Mouse (Mus musculus): Measurements from ENCODE around the gene Hddc3. TPM values are rescaled to one million over a fixed set of nuclear protein-coding genes. Genes with fewer than 3 reads are reported as not detected.

Hddc3 gene
- polyA plus RNA-seq, 1 experiment, result 83.3 TPM

GRCm38 (mm10) chr7:80343270-80344018 is 540 bp downstream of the Hddc3 start:
- TF ChIP-seq MYOD1 (IDR thresholded peaks at IDR 0.05; ENCODE audit: control insufficient read depth in 1 of 3, insufficient read length in 2 of 3, low read depth in 2 of 3) (peak in 1 of 3 experiments; percentile 0), TCF3 (IDR thresholded peaks at IDR 0.05; ENCODE audit: insufficient read length, low read depth) (no peak), MAX (IDR thresholded peaks at IDR 0.05; ENCODE audit: low read depth) (no peak), USF1 (IDR thresholded peaks at IDR 0.05; ENCODE audit: low read depth) (no peak), MYOG (IDR thresholded peaks at IDR 0.05; ENCODE audit: control insufficient read depth in 1 of 3, insufficient read depth in 1 of 3, insufficient read length in 2 of 3, low read depth in 2 of 3) (no peak), TCF12 (IDR thresholded peaks at IDR 0.05; ENCODE audit: insufficient read depth, poor library complexity, severe bottlenecking) (no peak), CEBPB (IDR thresholded peaks at IDR 0.05; ENCODE audit: insufficient read depth, poor library complexity, severe bottlenecking) (no peak), SRF (IDR thresholded peaks at IDR 0.05; ENCODE audit: control insufficient read depth, insufficient read length, low read depth) (no peak), E2F4 (IDR thresholded peaks at IDR 0.05; ENCODE audit: insufficient read depth) (no peak)
- Histone ChIP-seq H3K79me2 (ENCODE audit: control insufficient read depth, insufficient read depth) (peaks cover 10% of the 10 kb centered on the region), H3ac (ENCODE audit: control insufficient read depth, insufficient read length) (peak overlapping the region; percentile 64), H3K27me3 (ENCODE audit: control insufficient read depth, insufficient read depth, insufficient read length) (no peaks in the 10 kb centered on the region), H3K36me3 (ENCODE audit: control insufficient read depth, insufficient read depth) (no peaks in the 10 kb centered on the region), H3K4me3 (peak overlapping the region; percentile 35), H3K4me2 (ENCODE audit: low read depth) (peak overlapping the region; percentile 99)

GRCm38 (mm10) chr7:80346173-80346572 is 3.3 kb downstream of the Hddc3 start:
- no peak overlapping the region for H3ac ChIP-seq (ENCODE audit: control insufficient read depth, insufficient read length)
- peak overlapping the region; percentile 56 for H3K4me2 ChIP-seq (ENCODE audit: low read depth)
- no peak overlapping the region for H3K4me3 ChIP-seq
- peaks cover 3% of the 10 kb centered on the region for H3K36me3 ChIP-seq (ENCODE audit: control insufficient read depth, insufficient read depth)
- TF ChIP-seq MYOD1 (IDR thresholded peaks at IDR 0.05; ENCODE audit: control insufficient read depth in 1 of 3, insufficient read length in 2 of 3, low read depth in 2 of 3), result peak in 1 of 3 experiments; percentile 13
- no peak for TF ChIP-seq SRF (IDR thresholded peaks at IDR 0.05; ENCODE audit: control insufficient read depth, insufficient read length, low read depth)
- no peak for TF ChIP-seq E2F4 (IDR thresholded peaks at IDR 0.05; ENCODE audit: insufficient read depth)
- peak; percentile 76; the same call in 1 of the 2 replicates for TF ChIP-seq CEBPB (IDR thresholded peaks at IDR 0.05; ENCODE audit: insufficient read depth, poor library complexity, severe bottlenecking)
- TF ChIP-seq TCF3 (IDR thresholded peaks at IDR 0.05; ENCODE audit: insufficient read length, low read depth), result no peak
- TF ChIP-seq POLR2AphosphoS2 (IDR thresholded peaks at IDR 0.05; ENCODE audit: insufficient read length, low read depth), result no peak
- TF ChIP-seq MAX (IDR thresholded peaks at IDR 0.05; ENCODE audit: low read depth), result no peak
- no peak for TF ChIP-seq POLR2A (IDR thresholded peaks at IDR 0.05; ENCODE audit: insufficient read length, low read depth)
- H3K27me3 ChIP-seq (ENCODE audit: control insufficient read depth, insufficient read depth, insufficient read length), result no peaks in the 10 kb centered on the region
- no peaks in the 10 kb centered on the region for H3K79me2 ChIP-seq (ENCODE audit: control insufficient read depth, insufficient read depth)

GRCm38 (mm10) chr7:80346830-80347229 is 3.9 kb downstream of the Hddc3 start:
- Histone ChIP-seq H3ac (ENCODE audit: control insufficient read depth, insufficient read length) (no peak overlapping the region), H3K27me3 (ENCODE audit: control insufficient read depth, insufficient read depth, insufficient read length) (no peaks in the 10 kb centered on the region), H3K4me3 (no peak overlapping the region), H3K4me2 (ENCODE audit: low read depth) (peak overlapping the region; percentile 56), H3K79me2 (ENCODE audit: control insufficient read depth, insufficient read depth) (no peaks in the 10 kb centered on the region), H3K36me3 (ENCODE audit: control insufficient read depth, insufficient read depth) (peaks cover 3% of the 10 kb centered on the region)
- no peak for TF ChIP-seq POLR2AphosphoS2 (IDR thresholded peaks at IDR 0.05; ENCODE audit: insufficient read length, low read depth)
- TF ChIP-seq REST (IDR thresholded peaks at IDR 0.05; ENCODE audit: insufficient read depth, insufficient read length), result no peak
- TF ChIP-seq CEBPB (IDR thresholded peaks at IDR 0.05; ENCODE audit: insufficient read depth, poor library complexity, severe bottlenecking), result no peak
- TF ChIP-seq MYOD1 (IDR thresholded peaks at IDR 0.05; ENCODE audit: control insufficient read depth in 1 of 3, insufficient read length in 2 of 3, low read depth in 2 of 3), result no peak
- no peak for TF ChIP-seq SRF (IDR thresholded peaks at IDR 0.05; ENCODE audit: control insufficient read depth, insufficient read length, low read depth)
- no peak for TF ChIP-seq TCF12 (IDR thresholded peaks at IDR 0.05; ENCODE audit: insufficient read depth, poor library complexity, severe bottlenecking)
- no peak for TF ChIP-seq TCF3 (IDR thresholded peaks at IDR 0.05; ENCODE audit: insufficient read length, low read depth)
- no peak for TF ChIP-seq MAX (IDR thresholded peaks at IDR 0.05; ENCODE audit: low read depth)
- no peak for TF ChIP-seq MYOG (IDR thresholded peaks at IDR 0.05; ENCODE audit: control insufficient read depth in 1 of 3, insufficient read depth in 1 of 3, insufficient read length in 2 of 3, low read depth in 2 of 3)
- no peak for TF ChIP-seq E2F4 (IDR thresholded peaks at IDR 0.05; ENCODE audit: insufficient read depth)
- TF ChIP-seq POLR2A (IDR thresholded peaks at IDR 0.05; ENCODE audit: insufficient read length, low read depth), result no peak
- TF ChIP-seq USF1 (IDR thresholded peaks at IDR 0.05; ENCODE audit: low read depth), result no peak

GRCm38 (mm10) chr7:80347670-80348586 is 5.0 kb downstream of the Hddc3 start:
- H3K36me3 ChIP-seq (ENCODE audit: control insufficient read depth, insufficient read depth), result peaks cover 3% of the 10 kb centered on the region

More at GRCm38 (mm10) chr7:80347670-80348586, 5.0 kb downstream of the Hddc3 start:
- Histone ChIP-seq H3K4me2 (ENCODE audit: low read depth) (peak overlapping the region; percentile 38), H3K27me3 (ENCODE audit: control insufficient read depth, insufficient read depth, insufficient read length) (no peaks in the 10 kb centered on the region), H3K79me2 (ENCODE audit: control insufficient read depth, insufficient read depth) (no peaks in the 10 kb centered on the region), H3ac (ENCODE audit: control insufficient read depth, insufficient read length) (no peak overlapping the region), H3K4me3 (no peak overlapping the region)
- TF ChIP-seq MAX (IDR thresholded peaks at IDR 0.05; ENCODE audit: low read depth) (no peak), MYOG (IDR thresholded peaks at IDR 0.05; ENCODE audit: control insufficient read depth in 1 of 3, insufficient read depth in 1 of 3, insufficient read length in 2 of 3, low read depth in 2 of 3) (no peak), USF1 (IDR thresholded peaks at IDR 0.05; ENCODE audit: low read depth) (no peak), TCF12 (IDR thresholded peaks at IDR 0.05; ENCODE audit: insufficient read depth, poor library complexity, severe bottlenecking) (no peak), POLR2AphosphoS2 (IDR thresholded peaks at IDR 0.05; ENCODE audit: insufficient read length, low read depth) (no peak)

Measured in myocyte (in vitro differentiated cells).